Comparison of ENCODE assay signal across 11 mouse cellular contexts in the genomic region with DNA sequence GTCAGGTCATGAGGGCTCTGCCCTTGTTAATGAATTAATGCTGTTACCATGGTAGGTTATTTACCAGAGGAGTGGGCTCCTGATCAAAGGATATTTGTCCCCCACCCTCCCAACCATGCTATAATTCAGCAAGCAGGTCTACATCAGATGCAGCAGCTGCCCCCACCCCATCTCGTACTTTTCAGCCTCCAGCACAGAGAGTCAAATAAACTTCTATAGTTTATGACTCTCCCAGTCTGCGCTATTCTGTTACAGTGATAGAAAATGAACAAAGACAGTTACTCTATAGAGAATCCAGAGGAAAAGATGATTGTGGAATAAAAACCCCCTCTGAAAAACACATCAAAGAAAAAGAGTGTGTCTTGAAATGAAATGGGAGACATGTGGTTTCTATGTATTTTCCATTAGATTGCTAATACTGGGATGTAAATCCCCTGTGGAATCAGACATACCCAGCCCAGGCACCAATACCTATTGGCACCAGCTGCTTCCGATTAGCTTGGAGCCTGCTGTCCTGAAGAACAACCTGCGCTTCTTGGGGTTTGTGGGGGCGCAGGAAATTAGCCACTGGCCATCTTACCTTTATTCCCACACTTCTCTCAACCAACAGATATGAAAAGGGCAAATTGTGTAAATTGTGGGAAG.
"Had no signal": no experiment of that assay in that cellular context is flagged by ENCODE, and none has a peak within 500 bp of the region (broad histone marks: within the 10 kb centered on the region; RNA-seq: fewer than 3 reads in every experiment).

No protein-coding gene starts in this region.

- DNase-seq: kidney, adult 18-20 months; kidney, postnatal 14 days; liver; lung, adult 18-20 months; right cerebral cortex, postnatal 14 days; thymus, postnatal 36 days had no signal

- H3K4me2 ChIP-seq: midbrain, embryonic 11.5 days; midbrain, embryonic 15.5 days; neural tube, embryonic 13.5 days had no signal

- H3K36me3 ChIP-seq: midbrain, embryonic 15.5 days; neural tube, embryonic 13.5 days had no signal

- H3K27me3 ChIP-seq: midbrain, embryonic 15.5 days; neural tube, embryonic 13.5 days had no signal

- H3K9me3 ChIP-seq: midbrain, embryonic 15.5 days had no signal

- H3K4me1 ChIP-seq: midbrain, embryonic 15.5 days; neural tube, embryonic 13.5 days had no signal

- H3K9ac ChIP-seq: liver, embryonic 14.5 days; midbrain, embryonic 15.5 days; neural tube, embryonic 13.5 days had no signal

- ATAC-seq: midbrain, embryonic 15.5 days had no signal

- H3K4me3 ChIP-seq: left cerebral cortex, adult 2 months; midbrain, embryonic 15.5 days; neural tube, embryonic 13.5 days had no signal

- H3K27ac ChIP-seq: left cerebral cortex, adult 2 months; liver, embryonic 14.5 days; midbrain, embryonic 15.5 days; neural tube, embryonic 13.5 days had no signal
